Mouse (Mus musculus) stomach, embryonic 15.5 days (tissue): Measurements from ENCODE around the gene Arl6. TPM values are rescaled to one million over a fixed set of nuclear protein-coding genes. Genes with fewer than 3 reads are reported as not detected.
A peak's percentile ranks its signal among the peaks of the same experiment; 100 is the strongest.

Experiments used
- ATAC-seq: fragments of 200-750 bp; cut with Nextera tagmentation; 2 replicates; pipeline ENCODE4 v1.8.0; 2017; ENCODE audit warnings: low read depth, moderate number of reproducible peaks, moderate TSS enrichment; ENCODE audit not compliant: insufficient read depth, low FRiP score
- H3K27ac ChIP-seq: fragments of 300-500 bp; sonication (generic); 2 replicates; pipeline ENCODE4 v1.5.1; 2015; ENCODE audit warnings: mild to moderate bottlenecking, inconsistent platforms
- H3K27me3 ChIP-seq: fragments of 300-500 bp; sonication (generic); replicated peaks from 2 replicates; pipeline ENCODE4 v1.6.1; 2015; ENCODE audit warnings: inconsistent platforms
- H3K36me3 ChIP-seq: fragments of 300-500 bp; sonication (generic); 2 replicates; pipeline ENCODE4 v1.6.1; 2015; ENCODE audit warnings: inconsistent platforms
- H3K4me1 ChIP-seq: fragments of 300-500 bp; sonication (generic); 2 replicates; pipeline ENCODE4 v1.6.1; 2015; ENCODE audit warnings: inconsistent platforms
- H3K4me2 ChIP-seq: fragments of 300-500 bp; sonication (generic); 2 replicates; pipeline ENCODE4 v1.6.1; 2015; ENCODE audit warnings: mild to moderate bottlenecking, inconsistent platforms
- H3K4me3 ChIP-seq: fragments of 300-500 bp; sonication (generic); replicated peaks from 2 replicates; pipeline ENCODE4 v1.5.1; 2015; ENCODE audit warnings: inconsistent platforms
- H3K9ac ChIP-seq: fragments of 300-500 bp; sonication (generic); 2 replicates; pipeline ENCODE4 v1.6.1; 2015; ENCODE audit warnings: inconsistent platforms
- H3K9me3 ChIP-seq: fragments of 300-500 bp; sonication (generic); 2 replicates; pipeline ENCODE4 v1.6.1; 2016; ENCODE audit warnings: inconsistent platforms
- WGBS: fragments of 180-500 bp; shearing (Covaris S2); methylation state at CpG from one replicate; pipeline ENCODE4 v1.1.7; 2015; 5-methylcytosine and 5-hydroxymethylcytosine counted together
- polyA plus RNA-seq: library from polyadenylated mRNA; unstranded; fragments of >200 nt; fragmentation: Nextera tagmentation; extraction: Ambion mirVana; gene quantifications from 2 replicates; pipeline ENCODE4 v1.2.1, GENCODE M21; 2015

Arl6 gene
- polyA plus RNA-seq, 1 experiment from 2014 or later: 24.6 TPM

DNA sequence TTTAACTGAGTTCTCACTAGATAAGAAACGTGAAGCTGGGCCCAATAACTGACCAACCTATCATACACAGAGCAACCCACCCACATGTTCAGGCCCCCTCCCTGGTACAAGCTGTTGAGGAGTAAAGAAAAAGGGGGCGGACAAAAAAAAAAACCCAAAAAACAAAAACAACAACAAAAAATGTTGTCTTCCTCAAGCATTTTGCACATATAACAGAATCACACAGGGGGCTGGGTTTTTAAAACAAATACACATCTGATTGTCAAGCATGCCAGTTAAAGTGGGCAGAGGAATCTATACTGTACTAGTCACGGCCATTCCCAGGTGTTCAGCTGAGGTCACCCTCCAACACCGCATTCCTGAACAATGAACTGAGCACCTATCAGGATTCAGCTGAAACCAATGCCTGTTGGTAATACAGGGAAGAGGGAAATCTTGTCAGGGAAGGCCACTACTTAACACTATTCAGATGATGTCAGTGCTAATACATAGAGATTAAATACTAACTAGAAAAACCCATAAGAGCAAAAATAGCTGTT lies 53.4 kb downstream of the Arl6 start:
- Histone ChIP-seq H3K4me3 (no peak overlapping the region), H3K27ac (no peak overlapping the region), H3K27me3 (no peaks in the 10 kb centered on the region), H3K9ac (no peak overlapping the region), H3K36me3 (no peaks in the 10 kb centered on the region), H3K4me2 (no peak overlapping the region), H3K9me3 (no peaks in the 10 kb centered on the region), H3K4me1 (no peaks in the 10 kb centered on the region; the same call in 1 of the 2 replicates)
- no peak for ATAC-seq
- 77% methylated on average over 4 of the region's 4 CpGs for WGBS

DNA sequence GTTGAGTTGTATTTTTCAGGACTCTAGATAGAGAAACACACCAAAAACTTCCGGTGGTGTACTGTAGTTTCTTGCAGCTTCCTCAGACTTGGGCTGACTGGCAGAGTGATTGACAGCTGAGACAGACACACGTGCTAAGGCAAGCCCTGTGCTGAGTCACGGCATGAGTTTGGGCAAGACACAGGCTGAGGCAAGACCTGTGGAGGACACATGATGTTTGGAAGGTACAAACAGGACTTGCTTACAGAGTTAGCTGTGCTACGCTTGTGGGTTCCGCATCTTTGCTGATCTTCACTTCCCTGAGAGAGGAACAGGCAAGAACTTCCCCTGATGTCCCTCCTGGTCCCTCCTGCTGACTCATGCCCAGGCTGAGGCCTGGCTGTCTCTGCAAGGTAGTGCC lies 55.7 kb downstream of the Arl6 start:
- no peaks in the 10 kb centered on the region for H3K36me3 ChIP-seq
- 81% methylated on average over 5 of the region's 5 CpGs for WGBS
- H3K27ac ChIP-seq: no peak overlapping the region
- no peaks in the 10 kb centered on the region for H3K27me3 ChIP-seq
- 0 out of 2 replicates have a peak, but pooled peaks have one; percentile 11 for ATAC-seq
- H3K4me2 ChIP-seq: no peak overlapping the region
- no peak overlapping the region for H3K4me3 ChIP-seq
- no peak overlapping the region for H3K9ac ChIP-seq
- H3K9me3 ChIP-seq: no peaks in the 10 kb centered on the region
- H3K4me1 ChIP-seq: no peaks in the 10 kb centered on the region; the same call in 1 of the 2 replicates

DNA sequence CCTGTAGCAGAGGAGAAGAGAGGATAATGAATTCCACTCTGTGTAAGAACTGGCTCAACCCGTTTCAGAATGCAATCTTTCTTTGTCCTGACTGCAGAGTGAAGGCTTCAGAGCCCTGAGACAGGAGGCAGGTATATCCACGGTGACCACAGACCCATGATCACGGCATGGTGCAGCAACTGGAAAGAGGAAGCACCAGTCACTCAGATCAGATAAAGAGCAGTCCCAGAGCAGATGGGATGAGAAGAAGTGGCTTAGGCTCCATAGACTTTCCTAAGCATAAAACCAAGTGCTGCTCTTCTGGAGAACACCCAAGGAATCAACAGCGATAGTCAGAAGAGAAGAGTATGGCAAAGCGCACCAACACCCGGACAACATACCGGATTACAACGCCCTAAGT lies 60.0 kb downstream of the Arl6 start:
- no peaks in the 10 kb centered on the region for H3K4me1 ChIP-seq
- H3K9me3 ChIP-seq: no peaks in the 10 kb centered on the region
- no peak for ATAC-seq
- H3K9ac ChIP-seq: no peak overlapping the region
- no peaks in the 10 kb centered on the region for H3K36me3 ChIP-seq
- no peak overlapping the region for H3K4me2 ChIP-seq
- no peaks in the 10 kb centered on the region for H3K27me3 ChIP-seq
- no peak overlapping the region for H3K4me3 ChIP-seq
- 85% methylated on average over 8 of the region's 8 CpGs for WGBS
- H3K27ac ChIP-seq: no peak overlapping the region

DNA sequence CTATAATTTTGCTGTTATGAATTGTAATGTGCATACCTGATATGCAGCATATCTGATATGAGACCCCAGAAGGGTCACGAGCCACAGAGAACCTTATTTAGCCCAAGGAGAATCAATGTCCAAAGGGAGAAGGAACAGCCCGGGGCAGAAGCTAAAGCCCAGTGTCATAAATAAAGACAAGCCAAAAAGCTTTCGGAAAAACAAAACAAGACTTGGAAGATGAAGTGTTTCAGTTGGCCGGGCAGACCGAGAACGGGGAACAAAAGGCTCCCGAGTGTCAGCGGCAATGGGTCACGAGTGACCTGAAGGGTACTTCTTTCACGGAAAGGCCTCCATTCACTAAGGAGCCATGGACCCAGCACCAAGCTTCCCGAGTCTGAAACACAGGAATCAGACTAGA lies 65.2 kb downstream of the Arl6 start:
- no peak for ATAC-seq
- Histone ChIP-seq H3K4me2 (no peak overlapping the region), H3K4me3 (no peak overlapping the region), H3K27me3 (no peaks in the 10 kb centered on the region), H3K4me1 (no peaks in the 10 kb centered on the region), H3K36me3 (no peaks in the 10 kb centered on the region), H3K27ac (no peak overlapping the region), H3K9ac (no peak overlapping the region), H3K9me3 (no peaks in the 10 kb centered on the region)
- WGBS: 85% methylated on average over 11 of the region's 11 CpGs

DNA sequence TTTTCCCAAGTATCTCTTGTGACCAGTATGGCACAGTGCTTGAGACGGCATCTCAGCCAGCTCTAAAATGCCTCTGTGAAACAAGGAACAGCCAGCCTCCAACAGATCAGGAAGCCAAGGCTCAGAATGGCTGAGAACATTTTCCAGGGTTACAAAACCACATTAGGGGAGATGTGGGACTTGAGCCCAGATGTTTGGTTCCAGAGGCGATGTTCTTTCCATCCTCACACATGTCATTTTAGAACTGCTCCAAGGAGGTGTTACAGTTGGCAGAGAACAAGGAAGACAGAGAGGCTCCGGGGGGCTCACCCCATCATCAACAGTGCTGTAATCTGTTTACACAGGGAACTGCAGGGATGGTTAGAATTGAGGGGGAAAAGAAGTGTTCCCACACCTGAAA lies 66.5 kb downstream of the Arl6 start:
- Histone ChIP-seq H3K4me1 (no peaks in the 10 kb centered on the region), H3K4me3 (no peak overlapping the region), H3K27me3 (no peaks in the 10 kb centered on the region), H3K9me3 (no peaks in the 10 kb centered on the region), H3K27ac (no peak overlapping the region), H3K4me2 (no peak overlapping the region), H3K36me3 (no peaks in the 10 kb centered on the region), H3K9ac (no peak overlapping the region)
- 70% methylated on average over 3 of the region's 3 CpGs for WGBS
- no peak for ATAC-seq

DNA sequence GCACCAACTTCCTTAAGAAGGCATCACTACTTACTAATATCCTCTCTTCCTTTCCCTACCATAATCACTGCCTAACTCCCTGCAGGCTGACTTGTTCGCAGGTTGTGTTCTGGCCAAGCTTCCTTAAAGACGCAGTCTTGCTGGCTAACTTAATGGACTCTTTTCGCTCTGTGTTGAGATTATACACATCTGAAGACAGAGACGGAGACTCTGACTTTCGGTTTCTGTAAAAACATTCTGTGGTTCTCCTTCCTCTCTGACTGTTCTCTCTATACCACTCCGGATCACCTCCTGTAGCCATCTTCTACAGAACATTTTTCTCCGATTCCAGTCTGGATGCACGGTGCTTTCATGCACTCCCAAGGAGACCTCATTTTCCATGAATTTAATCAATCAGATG lies 68.4 kb downstream of the Arl6 start:
- H3K9ac ChIP-seq: no peak overlapping the region
- H3K36me3 ChIP-seq: no peaks in the 10 kb centered on the region
- H3K27me3 ChIP-seq: no peaks in the 10 kb centered on the region
- ATAC-seq: no peak
- H3K4me3 ChIP-seq: no peak overlapping the region
- 90% methylated on average over 8 of the region's 8 CpGs for WGBS
- H3K4me1 ChIP-seq: peaks cover 4% of the 10 kb centered on the region; the same call in 1 of the 2 replicates
- H3K4me2 ChIP-seq: no peak overlapping the region
- H3K9me3 ChIP-seq: no peaks in the 10 kb centered on the region
- H3K27ac ChIP-seq: no peak overlapping the region

DNA sequence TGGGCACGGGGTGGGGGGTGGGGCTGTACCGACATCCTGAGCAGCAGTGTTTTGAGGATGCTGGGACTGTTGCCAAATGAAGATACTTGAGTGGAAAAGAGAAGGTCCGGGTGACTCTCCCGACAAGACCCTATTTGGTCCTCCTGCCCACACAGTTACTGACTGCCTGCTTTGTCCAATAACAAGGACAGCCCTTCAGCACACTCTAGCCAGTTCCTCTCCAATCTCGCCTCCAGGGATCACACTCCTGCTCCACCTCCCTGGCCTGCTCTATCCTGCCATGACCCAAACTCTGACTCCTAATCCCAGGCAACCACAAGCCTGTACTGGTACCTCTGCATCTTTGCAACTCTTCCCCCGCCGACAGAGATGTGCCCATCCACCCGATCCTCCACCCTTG lies 69.4 kb downstream of the Arl6 start:
- Histone ChIP-seq H3K36me3 (no peaks in the 10 kb centered on the region), H3K4me3 (no peak overlapping the region), H3K4me2 (no peak overlapping the region), H3K27me3 (no peaks in the 10 kb centered on the region), H3K27ac (no peak overlapping the region), H3K4me1 (peaks cover 4% of the 10 kb centered on the region; the same call in 1 of the 2 replicates), H3K9ac (no peak overlapping the region), H3K9me3 (no peaks in the 10 kb centered on the region)
- WGBS: 69% methylated on average over 8 of the region's 8 CpGs
- no peak for ATAC-seq

DNA sequence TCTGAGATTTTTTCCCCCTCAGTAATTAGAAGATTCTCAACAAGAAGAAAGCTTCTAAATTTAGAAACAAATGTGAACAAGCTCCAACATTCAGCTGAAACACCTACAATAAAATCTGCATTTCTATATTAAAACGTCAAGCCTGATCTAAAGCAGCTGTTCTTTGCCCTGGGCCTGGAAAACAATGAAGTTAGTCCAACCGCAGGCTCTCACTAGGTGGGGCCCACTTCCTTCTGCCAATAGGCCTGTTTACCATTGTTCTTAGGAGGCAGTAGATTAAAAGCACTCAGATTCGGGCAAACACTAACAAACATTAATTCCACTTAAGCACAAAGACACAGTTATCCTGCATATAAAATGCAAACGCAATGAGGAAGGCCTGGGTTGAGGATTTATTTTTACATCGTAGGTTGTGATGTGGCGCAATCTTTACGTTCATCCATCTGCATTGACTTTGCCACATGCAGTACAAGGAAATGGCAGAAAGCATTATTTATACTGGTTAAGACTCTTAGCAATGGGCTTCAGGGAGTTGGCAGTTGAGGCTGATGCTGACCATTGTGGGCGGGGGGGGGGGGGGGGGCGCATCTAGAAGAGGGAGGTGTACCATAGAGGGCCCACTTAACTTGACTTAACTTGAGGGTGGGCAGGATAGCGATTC lies 71.3 kb downstream of the Arl6 start:
- WGBS: 45% methylated on average over 10 of the region's 10 CpGs
- ATAC-seq: no peak
- Histone ChIP-seq H3K9me3 (no peaks in the 10 kb centered on the region), H3K27me3 (no peaks in the 10 kb centered on the region), H3K4me2 (no peak overlapping the region), H3K4me1 (peaks cover 4% of the 10 kb centered on the region; the same call in 1 of the 2 replicates), H3K27ac (peak overlapping the region; percentile 23), H3K9ac (no peak overlapping the region), H3K36me3 (no peaks in the 10 kb centered on the region), H3K4me3 (no peak overlapping the region)

DNA sequence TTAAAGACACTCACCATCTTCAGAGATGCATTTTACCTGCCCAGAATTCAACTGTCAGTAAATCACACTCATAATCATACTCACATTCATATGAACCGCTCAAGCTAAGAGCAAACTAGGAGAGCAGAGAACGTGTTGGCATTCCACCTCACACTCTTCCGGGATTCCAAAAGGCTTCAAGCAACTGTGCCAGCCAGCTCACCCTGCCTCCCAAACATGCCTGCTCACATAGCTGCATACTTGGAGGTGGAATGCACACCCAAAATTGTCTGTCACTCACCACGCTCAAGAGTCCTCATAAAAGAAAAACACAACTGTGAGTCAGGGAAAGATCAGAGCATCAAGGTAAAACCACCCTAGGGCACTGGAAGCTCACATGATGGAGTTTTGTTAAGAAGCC lies 72.8 kb downstream of the Arl6 start:
- ATAC-seq: no peak
- Histone ChIP-seq H3K4me1 (peaks cover 4% of the 10 kb centered on the region; the same call in 1 of the 2 replicates), H3K27ac (no peak overlapping the region), H3K27me3 (no peaks in the 10 kb centered on the region), H3K9ac (no peak overlapping the region), H3K4me2 (no peak overlapping the region), H3K4me3 (no peak overlapping the region), H3K9me3 (no peaks in the 10 kb centered on the region), H3K36me3 (no peaks in the 10 kb centered on the region)
- 70% methylated on average over 4 of the region's 4 CpGs for WGBS

DNA sequence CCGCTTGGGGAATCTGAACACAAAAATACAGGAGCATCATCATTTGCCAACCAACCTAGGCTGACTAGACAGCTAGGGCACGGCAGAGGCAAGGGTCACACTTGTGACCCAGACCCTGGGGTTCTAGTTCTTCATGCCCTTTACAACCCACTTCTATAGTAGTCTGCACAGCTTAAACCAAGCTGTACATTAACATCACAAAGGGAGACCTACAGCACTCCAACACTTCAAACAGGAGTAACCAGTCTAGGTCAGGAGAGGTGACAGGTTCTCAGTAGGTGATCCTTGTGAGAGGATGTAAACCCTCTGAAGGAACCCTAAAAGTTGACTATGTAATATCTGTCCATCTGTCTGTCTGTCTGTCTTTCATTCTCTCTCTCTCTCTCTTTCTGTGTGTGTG lies 73.6 kb downstream of the Arl6 start:
- H3K27me3 ChIP-seq: no peaks in the 10 kb centered on the region
- H3K9me3 ChIP-seq: no peaks in the 10 kb centered on the region
- H3K4me1 ChIP-seq: peaks cover 4% of the 10 kb centered on the region; the same call in 1 of the 2 replicates
- H3K4me3 ChIP-seq: no peak overlapping the region
- no peaks in the 10 kb centered on the region for H3K36me3 ChIP-seq
- no peak overlapping the region for H3K4me2 ChIP-seq
- H3K27ac ChIP-seq: no peak overlapping the region
- 96% methylated on average over 2 of the region's 2 CpGs for WGBS
- no peak overlapping the region for H3K9ac ChIP-seq
- no peak for ATAC-seq

DNA sequence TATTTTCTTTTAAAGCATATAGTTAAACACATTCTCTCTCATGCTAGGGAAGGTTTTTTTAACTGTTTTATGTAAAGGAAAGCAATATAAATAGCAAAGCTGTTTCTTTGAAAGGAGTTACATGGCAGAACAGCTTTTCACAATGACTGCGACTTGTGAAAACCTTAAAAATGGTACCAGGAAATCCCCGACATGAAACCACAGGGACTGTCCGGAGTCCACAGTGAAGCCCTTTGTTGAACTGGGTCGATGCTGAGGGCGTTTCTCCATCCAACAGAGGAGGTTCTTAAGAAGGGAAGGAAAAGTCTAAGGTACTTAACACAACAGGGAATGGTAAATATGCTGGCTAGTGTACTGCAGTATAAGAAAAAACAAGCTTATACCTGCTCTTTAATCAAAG lies 75.2 kb downstream of the Arl6 start:
- peaks cover 4% of the 10 kb centered on the region; the same call in 1 of the 2 replicates for H3K4me1 ChIP-seq
- no peak for ATAC-seq
- no peaks in the 10 kb centered on the region for H3K27me3 ChIP-seq
- 84% methylated on average over 5 of the region's 5 CpGs for WGBS
- H3K9ac ChIP-seq: no peak overlapping the region
- no peak overlapping the region for H3K27ac ChIP-seq
- no peaks in the 10 kb centered on the region for H3K36me3 ChIP-seq
- H3K9me3 ChIP-seq: no peaks in the 10 kb centered on the region
- no peak overlapping the region for H3K4me3 ChIP-seq
- no peak overlapping the region for H3K4me2 ChIP-seq
